13 mouse cellular contexts compared by ENCODE assay signal in the genomic region with DNA sequence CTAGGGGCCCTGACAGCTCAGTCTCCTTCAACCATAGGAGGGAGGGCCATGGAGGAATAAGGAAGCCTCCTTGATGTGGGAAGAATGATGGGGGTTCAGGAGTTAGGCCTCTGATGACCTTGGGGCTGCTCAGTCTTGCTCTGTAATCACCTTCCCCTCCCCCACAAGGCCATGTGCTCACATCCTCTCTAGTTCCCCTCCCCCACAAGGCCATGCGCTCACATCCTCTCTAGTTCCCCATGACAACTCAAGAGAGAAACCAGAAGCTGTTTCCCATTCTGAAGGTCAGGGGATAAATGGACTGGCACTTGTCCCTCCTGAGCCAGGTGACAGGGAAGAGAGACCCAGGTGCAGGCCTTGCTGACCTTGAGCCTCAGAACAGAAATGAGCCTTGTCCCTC.
DNase-seq lines count a peak whose midpoint lies in the region; ATAC-seq lines count a peak whose summit lies in the region.
"Had no signal": no experiment of that assay in that cellular context is flagged by ENCODE, and none has a peak within 500 bp of the region (broad histone marks: within the 10 kb centered on the region; RNA-seq: fewer than 3 reads in every experiment).

No protein-coding gene starts in this region.

- WGBS in forebrain, embryonic 12.5 days = 81% methylated on average over 1 of the region's 1 CpGs

- DNase-seq in layer of hippocampus, adult 9-11 months = peak; percentile 59
- no peak for DNase-seq in layer of hippocampus, postnatal 10 days (ENCODE audit: low spot score in 2 of 2)
- DNase-seq in ZHBTc4 (ENCODE audit: low read depth, low spot score) = peak; percentile 8
- peak; percentile 30 for DNase-seq in splenic B cell, adult 2 months (ENCODE audit: low read depth, low spot score)
- DNase-seq in cerebellum, postnatal 14 days = no peak
- DNase-seq: gastrocnemius, postnatal 36 days; right cerebral cortex, postnatal 25 days had no signal

- H3K4me2 ChIP-seq in forebrain, embryonic 12.5 days = no peak overlapping the region

- no peaks in the 10 kb centered on the region for H3K9me3 ChIP-seq in forebrain, embryonic 12.5 days

- no peak overlapping the region for H3K4me3 ChIP-seq in forebrain, embryonic 12.5 days (replicated peaks)
- H3K4me3 ChIP-seq: myocyte had no signal

- H3K27ac ChIP-seq in forebrain, embryonic 12.5 days = no peak overlapping the region
- H3K27ac ChIP-seq: liver, embryonic 14.5 days had no signal

- H3K9ac ChIP-seq in forebrain, embryonic 12.5 days = no peak overlapping the region
- H3K9ac ChIP-seq: liver, embryonic 14.5 days had no signal

- ATAC-seq in CD4-positive, CD25-positive, alpha-beta regulatory T cell, adult 4 months = peak; percentile 69
- no peak for ATAC-seq in forebrain, embryonic 12.5 days (ENCODE audit: low FRiP score)
- ATAC-seq: inflammation-experienced regulatory T-cells, adult 6 months; Patski had no signal

- no peaks in the 10 kb centered on the region for H3K36me3 ChIP-seq in splenic B cell, adult 2 months (ENCODE audit: control insufficient read depth, insufficient read depth, low read length, poor library complexity, severe bottlenecking)
- peaks cover 37% of the 10 kb centered on the region for H3K36me3 ChIP-seq in forebrain, embryonic 12.5 days (replicated peaks)

- no peaks in the 10 kb centered on the region for H3K4me1 ChIP-seq in forebrain, embryonic 12.5 days

- H3K27me3 ChIP-seq in splenic B cell, adult 2 months (ENCODE audit: control insufficient read depth, insufficient read depth, low read length, poor library complexity, severe bottlenecking) = no peaks in the 10 kb centered on the region
- no peaks in the 10 kb centered on the region for H3K27me3 ChIP-seq in forebrain, embryonic 12.5 days
- H3K27me3 ChIP-seq: Patski had no signal

Comparison
In these comparisons a context has a peak if more than half of its experiments do, and no peak if none do; other contexts are left out.
1. DNase-seq: peak in layer of hippocampus, adult 9-11 months (single experiment), ZHBTc4 (single experiment) and splenic B cell, adult 2 months (single experiment); none in layer of hippocampus, postnatal 10 days (0 of 2) and cerebellum, postnatal 14 days (0 of 2).